Mouse (Mus musculus): ENCODE measurements around the gene Banp.

- no peak for TF ChIP-seq ZNF384 (IDR thresholded peaks at IDR 0.05; ENCODE audit: low read depth, low read length)
- no peak for TF ChIP-seq BHLHE40 (IDR thresholded peaks at IDR 0.05; ENCODE audit: low read depth, low read length)
- no peak for TF ChIP-seq SIN3A (IDR thresholded peaks at IDR 0.05; ENCODE audit: low read length)
- no peak for TF ChIP-seq USF1 (IDR thresholded peaks at IDR 0.05; ENCODE audit: low read depth, low read length)
- TF ChIP-seq MAX (IDR thresholded peaks at IDR 0.05; ENCODE audit: low read length) = no peak
- TF ChIP-seq POLR2A (IDR thresholded peaks at IDR 0.05; ENCODE audit: low read depth, low read length) = no peak
- no peak for TF ChIP-seq MAFK (IDR thresholded peaks at IDR 0.05; ENCODE audit: insufficient replicate concordance, low read length)
- no peak for TF ChIP-seq CTCF (conservative IDR thresholded peaks at IDR 0.05 in 1 of 2, IDR thresholded peaks at IDR 0.05 in 1 of 2; ENCODE audit: low read depth in 2 of 2, low read length in 2 of 2)
These were observed 41.1 kb downstream of the Banp start for GRCm38 (mm10) chr8:121990506-121991255.
